21 mouse cellular contexts compared by ENCODE assay signal in the genomic region with DNA sequence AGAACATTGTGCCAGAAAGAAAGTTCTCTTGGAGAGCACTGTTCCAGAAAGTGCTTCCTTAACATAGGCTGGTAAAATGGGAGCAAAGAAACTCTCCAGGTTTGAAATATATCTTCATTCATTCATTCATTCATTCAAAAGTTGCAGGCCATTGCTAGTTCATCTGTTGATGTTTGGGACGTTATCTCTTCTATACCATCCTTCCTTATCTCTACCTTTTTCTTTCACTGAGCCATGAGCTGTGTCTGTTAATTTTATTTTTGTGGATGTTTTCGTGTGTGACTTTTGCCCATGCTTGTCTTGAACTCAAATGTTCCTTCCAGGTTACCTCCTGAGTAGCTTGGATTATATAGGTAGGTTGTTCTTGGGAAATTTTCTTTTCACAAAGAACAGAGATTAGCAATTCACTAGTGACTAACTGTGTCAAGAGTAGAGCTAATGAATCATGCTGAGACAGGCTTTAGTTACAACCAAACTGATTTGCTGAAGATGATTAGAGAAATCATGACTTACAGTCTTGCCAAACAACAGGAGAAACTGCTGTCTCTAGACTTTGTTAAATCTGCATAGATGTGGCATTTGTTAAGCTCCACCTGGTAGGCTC. TPM values are rescaled to one million over a fixed set of nuclear protein-coding genes. Genes with fewer than 3 reads are reported as not detected.
DNase-seq lines count a peak whose midpoint lies in the region; ATAC-seq and TF ChIP-seq lines count a peak whose summit lies in the region.
"Had no signal": no experiment of that assay in that cellular context is flagged by ENCODE, and none has a peak within 500 bp of the region (broad histone marks: within the 10 kb centered on the region; RNA-seq: fewer than 3 reads in every experiment).

No protein-coding gene starts in this region.

- H3K27me3 ChIP-seq in liver, embryonic 12.5 days (replicated peaks): no peaks in the 10 kb centered on the region
- H3K27me3 ChIP-seq in liver, postnatal 0 days (ENCODE audit: insufficient read depth, low read length): no peaks in the 10 kb centered on the region
- H3K27me3 ChIP-seq in liver, embryonic 15.5 days: no peaks in the 10 kb centered on the region
- no peaks in the 10 kb centered on the region for H3K27me3 ChIP-seq in stomach, postnatal 0 days (ENCODE audit: control insufficient read depth, insufficient read depth, low read length)
- H3K27me3 ChIP-seq: embryonic facial prominence, embryonic 15.5 days; forebrain, embryonic 15.5 days; hindbrain, embryonic 12.5 days had no signal

- peaks cover 52% of the 10 kb centered on the region for H3K4me1 ChIP-seq in liver, embryonic 12.5 days
- H3K4me1 ChIP-seq in liver, postnatal 0 days (ENCODE audit: insufficient read depth): peaks cover 34% of the 10 kb centered on the region
- peaks cover 51% of the 10 kb centered on the region for H3K4me1 ChIP-seq in liver, embryonic 15.5 days (replicated peaks)
- H3K4me1 ChIP-seq in stomach, postnatal 0 days (replicated peaks; ENCODE audit: control insufficient read depth, insufficient read depth): no peaks in the 10 kb centered on the region

- no peaks in the 10 kb centered on the region for H3K9me3 ChIP-seq in liver, embryonic 12.5 days (replicated peaks)
- H3K9me3 ChIP-seq in liver, postnatal 0 days (ENCODE audit: low read length): no peaks in the 10 kb centered on the region
- no peaks in the 10 kb centered on the region for H3K9me3 ChIP-seq in liver, embryonic 15.5 days (replicated peaks)
- H3K9me3 ChIP-seq in stomach, postnatal 0 days (ENCODE audit: control insufficient read depth, low read length): no peaks in the 10 kb centered on the region
- H3K9me3 ChIP-seq: embryonic facial prominence, embryonic 15.5 days; forebrain, embryonic 15.5 days; heart, embryonic 10.5 days; hindbrain, embryonic 12.5 days had no signal

- H3K4me3 ChIP-seq in liver, embryonic 12.5 days: no peak overlapping the region
- H3K4me3 ChIP-seq in liver, postnatal 0 days (ENCODE audit: low read depth, low read length): no peak overlapping the region
- H3K4me3 ChIP-seq in liver, embryonic 15.5 days (replicated peaks): no peak overlapping the region
- no peak overlapping the region for H3K4me3 ChIP-seq in stomach, postnatal 0 days (ENCODE audit: low read depth, low read length)
- H3K4me3 ChIP-seq: embryonic facial prominence, embryonic 15.5 days; erythroblast, embryonic 14.5 days; forebrain, embryonic 15.5 days; heart, embryonic 10.5 days; hindbrain, embryonic 12.5 days had no signal

- H3K27ac ChIP-seq in liver, embryonic 12.5 days: peak overlapping the region; percentile 42; the same call in 1 of the 2 replicates
- H3K27ac ChIP-seq in liver, postnatal 0 days (ENCODE audit: low read depth): no peak overlapping the region
- no peak overlapping the region for H3K27ac ChIP-seq in liver, embryonic 15.5 days (replicated peaks)
- no peak overlapping the region for H3K27ac ChIP-seq in stomach, postnatal 0 days (replicated peaks)
- H3K27ac ChIP-seq: embryonic facial prominence, embryonic 15.5 days; forebrain, embryonic 15.5 days; heart, embryonic 10.5 days; hindbrain, embryonic 12.5 days had no signal

- peak overlapping the region; percentile 55 for H3K4me2 ChIP-seq in liver, embryonic 12.5 days
- H3K4me2 ChIP-seq in liver, postnatal 0 days (ENCODE audit: low read depth, low read length): no peak overlapping the region
- H3K4me2 ChIP-seq in liver, embryonic 15.5 days: peak overlapping the region; percentile 1; the same call in 1 of the 2 replicates
- no peak overlapping the region for H3K4me2 ChIP-seq in stomach, postnatal 0 days (replicated peaks; ENCODE audit: low read depth)
- H3K4me2 ChIP-seq: embryonic facial prominence, embryonic 15.5 days; forebrain, embryonic 15.5 days; hindbrain, embryonic 12.5 days had no signal

- peak; percentile 53; the same call in 1 of the 2 replicates for ATAC-seq in liver, embryonic 12.5 days
- ATAC-seq in liver, postnatal 0 days: no peak
- ATAC-seq in liver, embryonic 15.5 days (ENCODE audit: insufficient read depth): no peak
- peak; percentile 74; the same call in 1 of the 2 replicates for ATAC-seq in stomach, postnatal 0 days (ENCODE audit: low FRiP score, low TSS enrichment)
- ATAC-seq in frontal cortex, adult (ENCODE audit: low TSS enrichment): no peak
- ATAC-seq: forebrain, embryonic 15.5 days; hindbrain, embryonic 16.5 days had no signal

- no peak for TF ChIP-seq CTCF in liver, postnatal 0 days (IDR thresholded peaks at IDR 0.05; ENCODE audit: low read depth)
- TF ChIP-seq CTCF in stomach, postnatal 0 days (IDR thresholded peaks at IDR 0.05; ENCODE audit: low read depth): no peak

- TF ChIP-seq EP300 in liver, postnatal 0 days (IDR thresholded peaks at IDR 0.05; ENCODE audit: low read depth): no peak
- no peak for TF ChIP-seq EP300 in stomach, postnatal 0 days (optimal IDR thresholded peaks at IDR 0.05)

- DNase-seq in liver, postnatal 0 days: no peak
- DNase-seq in Muller cell, postnatal 12 days (ENCODE audit: inconsistent ontology term): peak; percentile 2
- no peak for DNase-seq in stomach, postnatal 0 days (ENCODE audit: low spot score)
- no peak for DNase-seq in kidney, adult 8-10 months
- DNase-seq: adrenal gland, adult 2 months; adrenal gland, postnatal 25 days; cerebellum, adult 2 months; cerebellum, postnatal 10 days; embryo, embryonic 11 days; gastrocnemius, postnatal 10 days; heart, postnatal 10 days; heart, postnatal 4 days had no signal

- H3K36me3 ChIP-seq in liver, embryonic 12.5 days: peaks cover 24% of the 10 kb centered on the region
- H3K36me3 ChIP-seq in liver, postnatal 0 days (replicated peaks; ENCODE audit: insufficient read depth, low read length): peaks cover 17% of the 10 kb centered on the region; the same call in 1 of the 2 replicates
- H3K36me3 ChIP-seq in liver, embryonic 15.5 days (replicated peaks): peaks cover 16% of the 10 kb centered on the region
- H3K36me3 ChIP-seq in stomach, postnatal 0 days (ENCODE audit: control insufficient read depth, insufficient read depth, low read length): no peaks in the 10 kb centered on the region
- H3K36me3 ChIP-seq: embryonic facial prominence, embryonic 15.5 days had no signal

- 37% methylated on average over 2 of the region's 2 CpGs for WGBS in liver, embryonic 12.5 days (ENCODE audit: insufficient replicate concordance)
- WGBS in liver, postnatal 0 days (ENCODE audit: insufficient replicate concordance): 55% methylated on average over 2 of the region's 2 CpGs
- WGBS in liver, embryonic 15.5 days (ENCODE audit: insufficient replicate concordance): 20% methylated on average over 2 of the region's 2 CpGs
- WGBS in stomach, postnatal 0 days: 83% methylated on average over 2 of the region's 2 CpGs

- peak overlapping the region; percentile 24; the same call in 1 of the 2 replicates for H3K9ac ChIP-seq in liver, embryonic 12.5 days
- no peak overlapping the region for H3K9ac ChIP-seq in liver, postnatal 0 days (replicated peaks)
- H3K9ac ChIP-seq in liver, embryonic 15.5 days: no peak overlapping the region
- no peak overlapping the region for H3K9ac ChIP-seq in stomach, postnatal 0 days (ENCODE audit: low read length)
- H3K9ac ChIP-seq: embryonic facial prominence, embryonic 15.5 days; forebrain, embryonic 15.5 days; hindbrain, embryonic 12.5 days had no signal

RNA-seq across cellular contexts. Expression of a gene that starts 6.7 kb away (rescaled TPM):
- 18.3 and 18.6 TPM in 2 replicates for polyA plus RNA-seq in liver, embryonic 12.5 days (2016; fragmentation: Nextera tagmentation; extraction: Ambion mirVana)
- polyA plus RNA-seq in liver, postnatal 0 days (2015; fragmentation: Nextera tagmentation; extraction: Ambion mirVana): 3.8 and 5.0 TPM in 2 replicates
- polyA plus RNA-seq in liver, embryonic 15.5 days (2015; fragmentation: Nextera tagmentation; extraction: Ambion mirVana): 10.6 and 10.9 TPM in 2 replicates
- 7.7 and 8.4 TPM in 2 replicates for polyA plus RNA-seq in stomach, postnatal 0 days (2015; fragmentation: Nextera tagmentation; extraction: Ambion mirVana)

Comparison
In these comparisons a context has a peak if more than half of its experiments do, and no peak if none do; other contexts are left out.
1. ATAC-seq: peak in liver, embryonic 12.5 days (single experiment) and stomach, postnatal 0 days (single experiment); none in liver, postnatal 0 days (single experiment), liver, embryonic 15.5 days (single experiment) and frontal cortex, adult (single experiment).
2. H3K4me2 ChIP-seq: peak in liver, embryonic 12.5 days (single experiment) and liver, embryonic 15.5 days (single experiment); none in liver, postnatal 0 days (single experiment) and stomach, postnatal 0 days (single experiment).